Comparison of ENCODE assay signal across 32 mouse cellular contexts in genomic region chr2:163220706-163221105, GRCm38 (mm10). TPM values are rescaled to one million over a fixed set of nuclear protein-coding genes. Genes with fewer than 3 reads are reported as not detected.
"Had no signal": no experiment of that assay in that cellular context is flagged by ENCODE, and none has a peak within 500 bp of the region (broad histone marks: within the 10 kb centered on the region; RNA-seq: fewer than 3 reads in every experiment).

No protein-coding gene starts in this region.

- H3K27ac ChIP-seq: limb, embryonic 10.5 days; limb, embryonic 12.5 days; limb, embryonic 13.5 days; limb, embryonic 15.5 days; liver, embryonic 12.5 days; liver, embryonic 13.5 days; liver, embryonic 14.5 days; liver, embryonic 15.5 days; lung, embryonic 15.5 days; macrophage; midbrain, embryonic 10.5 days; midbrain, embryonic 12.5 days; midbrain, embryonic 13.5 days; midbrain, embryonic 15.5 days; neural tube, embryonic 12.5 days had no signal

- ATAC-seq: liver, embryonic 12.5 days; liver, postnatal 0 days; lung, postnatal 0 days; midbrain, embryonic 13.5 days; midbrain, embryonic 15.5 days; midbrain, embryonic 16.5 days had no signal

- H3K4me3 ChIP-seq: limb, embryonic 10.5 days; limb, embryonic 12.5 days; limb, embryonic 13.5 days; limb, embryonic 15.5 days; liver, embryonic 12.5 days; liver, embryonic 13.5 days; liver, embryonic 15.5 days; lung, embryonic 15.5 days; megakaryocyte, embryonic 14.5 days; midbrain, embryonic 10.5 days; midbrain, embryonic 12.5 days; midbrain, embryonic 13.5 days; midbrain, embryonic 15.5 days; myocyte; neural tube, embryonic 12.5 days had no signal

- H3K4me1 ChIP-seq: limb, embryonic 10.5 days; limb, embryonic 12.5 days; liver, embryonic 12.5 days; liver, embryonic 13.5 days; liver, embryonic 15.5 days had no signal

- DNase-seq: left cerebral cortex, postnatal 4 days; liver; liver, embryonic 13.5 days; liver, postnatal 0 days; lung, adult 18-20 months; lung, adult 2 months; lung, embryonic 14.5 days; lung, postnatal 10 days; lung, postnatal 14 days; lung, postnatal 36 days; lung, postnatal 4 days; midbrain, embryonic 14.5 days had no signal

RNA-seq across cellular contexts. Expression of gene Tox2, which starts 17.8 kb away (rescaled TPM):
- total RNA-seq: megakaryocyte, adult 5-6 weeks; monocyte, adult 5-6 weeks had no signal
